Mouse (Mus musculus) testis, adult 2 months (tissue): Measurements from ENCODE around the gene Bcl9l.

Experiments
- CTCF ChIP-seq: fragments of 200-500 bp; IDR thresholded peaks from 2 replicates; pipeline ENCODE4 v1.5.1; 2012; ENCODE audit warnings: low read depth, mild to moderate bottlenecking, inconsistent platforms, low read length, moderate library complexity; ENCODE audit not compliant: control insufficient read depth, insufficient read depth, insufficient replicate concordance
- POLR2A ChIP-seq: fragments of 200-500 bp; IDR thresholded peaks from 2 replicates; pipeline ENCODE4 v1.6.1; 2012; ENCODE audit warnings: low read depth, mild to moderate bottlenecking, inconsistent platforms, low read length, moderate library complexity; ENCODE audit not compliant: control insufficient read depth

GRCm38 (mm10) chr9:44510872-44511601 is 28.4 kb downstream of the Bcl9l start:
- no peak for TF ChIP-seq CTCF
- TF ChIP-seq POLR2A: no peak
